Mouse (Mus musculus) olfactory bulb, adult 2 months (tissue): ENCODE results near the gene Tnfrsf1a.

Source experiments
- CTCF ChIP-seq: fragments of 200-500 bp; IDR thresholded peaks from 2 replicates; pipeline ENCODE4 v1.5.1; 2012; ENCODE audit warnings: low read depth, mild to moderate bottlenecking, low read length, moderate library complexity; ENCODE audit not compliant: insufficient read depth
- POLR2A ChIP-seq: fragments of 200-500 bp; IDR thresholded peaks from 2 replicates; pipeline ENCODE4 v1.6.1; 2012; ENCODE audit warnings: mild to moderate bottlenecking, low read depth, low read length, moderate library complexity; ENCODE audit not compliant: insufficient read depth

GRCm38 (mm10) chr6:125333112-125333899 is 15.9 kb upstream of the Tnfrsf1a start:
- TF ChIP-seq POLR2A (no peak), CTCF (no peak)
